Comparison of ENCODE assay signal across 10 mouse cellular contexts in genomic region chr3:96409701-96410246, GRCm38 (mm10). TPM values are rescaled to one million over a fixed set of nuclear protein-coding genes. Genes with fewer than 3 reads are reported as not detected.
DNase-seq lines count a peak whose midpoint lies in the region; ATAC-seq and TF ChIP-seq lines count a peak whose summit lies in the region.
"Had no signal": no experiment of that assay in that cellular context is flagged by ENCODE, and none has a peak within 500 bp of the region (broad histone marks: within the 10 kb centered on the region; RNA-seq: fewer than 3 reads in every experiment).

No protein-coding gene starts in this region.

- ATAC-seq in intestine, embryonic 16.5 days: peak; percentile 58
- ATAC-seq in midbrain, postnatal 0 days (ENCODE audit: low FRiP score): 0 out of 2 replicates have a peak, but pooled peaks have one; percentile 15

- H3K4me1 ChIP-seq in intestine, embryonic 16.5 days (ENCODE audit: control insufficient read depth, insufficient read depth, low read length): peaks cover 3% of the 10 kb centered on the region; the same call in 1 of the 2 replicates
- no peaks in the 10 kb centered on the region for H3K4me1 ChIP-seq in midbrain, postnatal 0 days (ENCODE audit: insufficient read depth, low read length)

- intact Hi-C loops in gastrocnemius, postnatal 14 days (cut with DNase I; ENCODE audit: low total_unique reads): no loop called here

- WGBS in intestine, embryonic 16.5 days: 3% methylated on average over 31 of the region's 31 CpGs
- WGBS in midbrain, postnatal 0 days: 3% methylated on average over 31 of the region's 31 CpGs

- H3K27ac ChIP-seq in intestine, embryonic 16.5 days (ENCODE audit: low read length): no peak overlapping the region
- H3K27ac ChIP-seq in midbrain, postnatal 0 days (ENCODE audit: low read depth, low read length): no peak overlapping the region
- H3K27ac ChIP-seq: kidney, postnatal 0 days had no signal

- no peaks in the 10 kb centered on the region for H3K9me3 ChIP-seq in intestine, embryonic 16.5 days (ENCODE audit: control insufficient read depth, low read length)
- H3K9me3 ChIP-seq in midbrain, postnatal 0 days (ENCODE audit: low read length): no peaks in the 10 kb centered on the region

- peaks cover 34% of the 10 kb centered on the region for H3K27me3 ChIP-seq in intestine, embryonic 16.5 days (replicated peaks; ENCODE audit: control insufficient read depth, insufficient read depth, low read length)
- peaks cover 48% of the 10 kb centered on the region for H3K27me3 ChIP-seq in midbrain, postnatal 0 days (ENCODE audit: insufficient read depth, low read length)

- H3K9ac ChIP-seq in intestine, embryonic 16.5 days (ENCODE audit: low read depth, low read length): no peak overlapping the region
- H3K9ac ChIP-seq in midbrain, postnatal 0 days (replicated peaks; ENCODE audit: low read length, poor library complexity, severe bottlenecking): no peak overlapping the region

- H3K36me3 ChIP-seq in intestine, embryonic 16.5 days (ENCODE audit: control insufficient read depth, insufficient read depth, low read length): no peaks in the 10 kb centered on the region
- no peaks in the 10 kb centered on the region for H3K36me3 ChIP-seq in midbrain, postnatal 0 days (ENCODE audit: insufficient read depth, low read length)

- no peak for TF ChIP-seq CTCF in midbrain, postnatal 0 days (IDR thresholded peaks at IDR 0.05)

- peak overlapping the region; percentile 13 for H3K4me3 ChIP-seq in intestine, embryonic 16.5 days (ENCODE audit: low read length)
- no peak overlapping the region for H3K4me3 ChIP-seq in midbrain, postnatal 0 days (ENCODE audit: low read depth, low read length)

- peak overlapping the region; percentile 47 for H3K4me2 ChIP-seq in intestine, embryonic 16.5 days (ENCODE audit: low read depth, low read length)
- no peak overlapping the region for H3K4me2 ChIP-seq in midbrain, postnatal 0 days (ENCODE audit: low read depth, low read length, poor library complexity, severe bottlenecking)

- peak; percentile 10 for DNase-seq in kidney, postnatal 10 days
- no peak for DNase-seq in kidney, adult 11 months
- DNase-seq in embryo, embryonic 11.5 days (ENCODE audit: low read depth, low spot score): peak; percentile 11
- DNase-seq in midbrain, postnatal 0 days (ENCODE audit: low spot score): peak; percentile 3
- no peak for DNase-seq in urinary bladder, postnatal 36 days (ENCODE audit: low spot score in 2 of 2)
- DNase-seq in gastrocnemius, postnatal 14 days: no peak
- no peak for DNase-seq in frontal cortex, postnatal 10 days (ENCODE audit: low spot score in 2 of 2)

RNA-seq across cellular contexts. Expression of gene BC107364, which starts 42.3 kb away (rescaled TPM):
- polyA plus RNA-seq in intestine, embryonic 16.5 days (2015; fragmentation: Nextera tagmentation; extraction: Ambion mirVana): 0.12 and 0.21 TPM in 2 replicates
- not detected in 2 replicates for total RNA-seq in midbrain, postnatal 0 days (2014; rRNA removed)
- not detected in 2 replicates for polyA plus RNA-seq in midbrain, postnatal 0 days (2015; fragmentation: Nextera tagmentation; extraction: Ambion mirVana)
- total RNA-seq in gastrocnemius, postnatal 14 days (2021): not detected
- total RNA-seq: adrenal gland, adult 18-20 months had no signal

Comparison
In these comparisons a context has a peak if more than half of its experiments do, and no peak if none do; other contexts are left out.
1. DNase-seq: peak in kidney, postnatal 10 days (single experiment), embryo, embryonic 11.5 days (single experiment) and midbrain, postnatal 0 days (single experiment); none in kidney, adult 11 months (single experiment), urinary bladder, postnatal 36 days (0 of 2), gastrocnemius, postnatal 14 days (single experiment) and frontal cortex, postnatal 10 days (0 of 2).